Comparison of ENCODE assay signal across 15 mouse cellular contexts in genomic region chr10:19034764-19035163, GRCm38 (mm10). TPM values are rescaled to one million over a fixed set of nuclear protein-coding genes. Genes with fewer than 3 reads are reported as not detected.
DNase-seq lines count a peak whose midpoint lies in the region; ATAC-seq lines count a peak whose summit lies in the region.
"Had no signal": no experiment of that assay in that cellular context is flagged by ENCODE, and none has a peak within 500 bp of the region (broad histone marks: within the 10 kb centered on the region; RNA-seq: fewer than 3 reads in every experiment).

No protein-coding gene starts in this region.

- WGBS in heart, embryonic 12.5 days, result 44% methylated on average over 3 of the region's 3 CpGs
- WGBS in kidney, embryonic 16.5 days, result 52% methylated on average over 3 of the region's 3 CpGs

- no peak overlapping the region for H3K4me2 ChIP-seq in heart, embryonic 12.5 days
- H3K4me2 ChIP-seq in kidney, embryonic 16.5 days (replicated peaks; ENCODE audit: low read depth, low read length), result no peak overlapping the region
- H3K4me2 ChIP-seq: embryonic facial prominence, embryonic 15.5 days; liver, embryonic 15.5 days had no signal

- DNase-seq in heart, adult 8-10 months (ENCODE audit: low spot score), result peak; percentile 21
- peak; percentile 31 for DNase-seq in kidney, adult 9 months
- DNase-seq in Muller cell, postnatal 12 days (ENCODE audit: inconsistent ontology term), result peak; percentile 70
- peak; percentile 8 for DNase-seq in fat pad, adult 2 months (ENCODE audit: extremely low read depth, low read depth, low spot score)
- no peak for DNase-seq in right cerebral cortex, postnatal 14 days
- DNase-seq: adrenal gland, adult 8-10 months; right cerebral cortex, postnatal 4 days; thymus, postnatal 25 days had no signal

- no peaks in the 10 kb centered on the region for H3K36me3 ChIP-seq in heart, embryonic 12.5 days
- no peaks in the 10 kb centered on the region for H3K36me3 ChIP-seq in kidney, embryonic 16.5 days (ENCODE audit: insufficient read depth, low read length)
- H3K36me3 ChIP-seq: embryonic facial prominence, embryonic 15.5 days; liver, embryonic 15.5 days had no signal

- ATAC-seq in heart, embryonic 12.5 days (ENCODE audit: insufficient number of reproducible peaks, low FRiP score), result no peak
- no peak for ATAC-seq in kidney, embryonic 16.5 days (ENCODE audit: low FRiP score, low TSS enrichment)
- ATAC-seq: intestine, postnatal 0 days had no signal

- H3K9me3 ChIP-seq in heart, embryonic 12.5 days (replicated peaks), result no peaks in the 10 kb centered on the region
- H3K9me3 ChIP-seq in kidney, embryonic 16.5 days (ENCODE audit: low read length), result no peaks in the 10 kb centered on the region
- H3K9me3 ChIP-seq: embryonic facial prominence, embryonic 15.5 days; liver, embryonic 15.5 days had no signal

- H3K4me1 ChIP-seq in heart, embryonic 12.5 days (replicated peaks), result peaks cover 5% of the 10 kb centered on the region
- no peaks in the 10 kb centered on the region for H3K4me1 ChIP-seq in kidney, embryonic 16.5 days (ENCODE audit: insufficient read depth, low read length)
- H3K4me1 ChIP-seq: embryonic facial prominence, embryonic 15.5 days; liver, embryonic 15.5 days had no signal

- no peak overlapping the region for H3K9ac ChIP-seq in heart, embryonic 12.5 days
- no peak overlapping the region for H3K9ac ChIP-seq in kidney, embryonic 16.5 days (replicated peaks; ENCODE audit: low read length)
- H3K9ac ChIP-seq: embryonic facial prominence, embryonic 15.5 days; liver, embryonic 15.5 days had no signal

- no peaks in the 10 kb centered on the region for H3K27me3 ChIP-seq in heart, embryonic 12.5 days (replicated peaks)
- H3K27me3 ChIP-seq in kidney, embryonic 16.5 days (ENCODE audit: insufficient read depth, low read length), result no peaks in the 10 kb centered on the region
- H3K27me3 ChIP-seq: CH12.LX; embryonic facial prominence, embryonic 15.5 days; liver, embryonic 15.5 days had no signal

- H3K27ac ChIP-seq in heart, embryonic 12.5 days (ENCODE audit: poor library complexity, severe bottlenecking), result no peak overlapping the region
- no peak overlapping the region for H3K27ac ChIP-seq in kidney, embryonic 16.5 days (ENCODE audit: low read length)
- H3K27ac ChIP-seq: embryonic facial prominence, embryonic 15.5 days; liver, embryonic 15.5 days had no signal

- H3K4me3 ChIP-seq in heart, embryonic 12.5 days, result no peak overlapping the region
- H3K4me3 ChIP-seq in kidney, embryonic 16.5 days (ENCODE audit: low read length), result no peak overlapping the region
- H3K4me3 ChIP-seq: embryonic facial prominence, embryonic 15.5 days; liver, embryonic 15.5 days; myocyte had no signal

RNA-seq across cellular contexts. Expression of gene Tnfaip3, which starts 19.3 kb away (rescaled TPM):
- 1 to 10 TPM; 1.7 to 3.8 (median 2.3) TPM for total RNA-seq in heart, adult 8-10 months (2022)
- polyA plus RNA-seq in heart, embryonic 12.5 days (2016; fragmentation: Nextera tagmentation; extraction: Ambion mirVana), result 3.3 and 3.9 TPM in 2 replicates
- polyA plus RNA-seq in kidney, embryonic 16.5 days (2015; fragmentation: Nextera tagmentation; extraction: Ambion mirVana), result 2.6 and 3.5 TPM in 2 replicates
